Mouse (Mus musculus): ENCODE data around the gene Lcn12. TPM values are rescaled to one million over a fixed set of nuclear protein-coding genes. Genes with fewer than 3 reads are reported as not detected.
A peak's percentile ranks its signal among the peaks of the same experiment; 100 is the strongest.

Lcn12 gene
- polyA plus RNA-seq, 1 experiment from 2014 or later, result not detected

DNA sequence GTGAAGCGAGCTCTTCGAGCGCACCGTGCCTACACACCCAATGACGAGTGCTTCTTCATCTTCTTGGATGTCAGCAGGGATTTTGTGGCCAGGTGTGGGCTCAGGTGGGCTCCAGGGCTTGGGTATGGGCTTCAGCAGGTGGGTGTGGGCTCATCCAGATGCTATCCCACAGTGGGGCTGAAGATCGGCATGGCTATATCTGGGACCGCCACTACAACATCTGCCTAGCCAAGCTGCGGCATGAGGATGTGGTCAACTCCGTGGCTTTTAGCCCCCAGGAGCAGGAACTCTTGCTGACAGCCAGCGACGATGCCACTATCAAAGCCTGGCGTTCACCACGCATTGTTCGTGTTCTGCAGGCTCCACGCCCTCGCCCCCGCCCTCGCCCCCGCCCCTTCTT, 10.8 kb upstream of the Lcn12 start:
- H3K4me1 ChIP-seq (replicated peaks), result peaks cover 19% of the 10 kb centered on the region
- 93% methylated on average over 19 of the region's 19 CpGs for WGBS
- peaks cover 47% of the 10 kb centered on the region for H3K36me3 ChIP-seq
- H3K9me3 ChIP-seq, result no peaks in the 10 kb centered on the region
- H3K9ac ChIP-seq, result no peak overlapping the region
- H3K27me3 ChIP-seq, result no peaks in the 10 kb centered on the region
- H3K4me2 ChIP-seq, result no peak overlapping the region
- H3K27ac ChIP-seq, result no peak overlapping the region
- no peak overlapping the region for H3K4me3 ChIP-seq
- no peak for ATAC-seq (ENCODE audit: low FRiP score)

DNA sequence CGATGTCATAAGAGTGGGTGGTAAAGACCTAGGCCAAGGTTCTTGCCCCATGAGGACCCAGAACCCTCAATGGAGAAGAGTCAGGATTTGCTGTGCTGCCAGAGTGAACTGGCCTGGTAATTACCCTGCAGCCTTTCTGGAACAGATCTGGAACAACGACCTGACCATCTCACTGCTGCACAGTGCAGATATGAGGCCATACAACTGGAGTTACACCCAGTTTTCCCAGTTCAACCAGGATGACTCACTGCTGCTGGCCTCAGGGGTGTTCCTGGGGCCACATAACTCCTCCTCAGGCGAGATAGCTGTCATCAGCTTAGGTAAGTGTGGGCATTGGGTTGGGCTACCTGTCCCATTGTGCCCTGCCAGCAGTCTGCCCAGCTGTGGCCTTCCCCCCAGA, 9.0 kb upstream of the Lcn12 start:
- 95% methylated on average over 3 of the region's 3 CpGs for WGBS
- no peak for ATAC-seq (ENCODE audit: low FRiP score)

DNA sequence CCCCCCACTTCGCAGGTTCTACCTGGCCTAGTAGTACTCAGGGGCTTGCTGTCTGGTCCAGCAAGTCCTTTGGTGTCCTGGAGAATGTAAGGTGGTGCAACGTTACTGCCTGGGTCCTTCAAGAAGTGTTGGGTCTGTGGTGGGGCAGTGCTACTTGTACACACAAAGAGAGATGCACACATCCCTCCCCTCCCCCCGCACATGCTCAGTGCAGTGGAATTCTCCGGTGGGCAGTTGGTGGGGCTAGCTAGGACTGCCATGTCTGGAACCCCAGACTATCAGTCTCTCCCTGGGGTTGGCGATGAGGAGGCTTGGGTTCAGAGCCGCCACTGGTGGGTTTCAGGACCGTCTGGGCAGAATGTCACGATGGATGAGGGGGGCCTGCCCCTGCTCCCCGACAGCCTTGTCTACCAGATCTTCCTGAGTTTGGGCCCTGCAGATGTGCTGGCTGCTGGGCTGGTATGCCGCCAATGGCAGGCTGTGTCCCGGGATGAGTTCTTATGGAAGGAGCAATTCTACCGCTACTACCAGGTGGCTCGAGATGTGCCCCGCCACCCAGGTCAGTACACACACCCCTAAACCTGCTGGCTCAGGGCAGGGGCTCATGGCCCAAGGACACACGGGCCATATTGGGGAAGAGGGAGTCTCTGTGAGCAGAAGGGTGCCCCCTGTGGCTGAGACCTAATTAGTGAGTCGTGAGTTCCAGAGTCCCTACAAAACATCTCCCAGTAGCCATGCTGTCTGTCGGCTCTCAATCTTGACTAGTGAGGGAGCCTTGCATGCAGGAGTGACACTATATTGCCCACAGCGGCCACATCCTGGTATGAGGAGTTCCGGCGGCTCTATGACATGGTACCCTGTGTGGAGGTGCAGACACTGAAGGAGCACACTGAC, 8.1 kb upstream of the Lcn12 start, which contains the start of gene C8g:
TSS of gene C8g (minus strand) at position 127 of the 894 bp plus-strand sequence.
- H3K4me1 ChIP-seq (replicated peaks), result peaks cover 19% of the 10 kb centered on the region
- H3K4me3 ChIP-seq, result peak within 1 kb of the TSS; percentile 90
- H3K36me3 ChIP-seq, result peaks cover 45% of the 10 kb centered on the region
- H3K27ac ChIP-seq, result peak within 1 kb of the TSS; percentile 89
- H3K27me3 ChIP-seq, result no peaks in the 10 kb centered on the region
- peak; percentile 2; the same call in 1 of the 2 replicates for ATAC-seq (ENCODE audit: low FRiP score)
- no peaks in the 10 kb centered on the region for H3K9me3 ChIP-seq
- WGBS, result 75% methylated on average over 20 of the region's 20 CpGs
- peak within 1 kb of the TSS; percentile 100 for H3K4me2 ChIP-seq
- H3K9ac ChIP-seq, result peak within 1 kb of the TSS; percentile 98

More for the DNA sequence above, 9.0 kb upstream of the Lcn12 start:
- no peak overlapping the region for H3K4me2 ChIP-seq
- no peaks in the 10 kb centered on the region for H3K27me3 ChIP-seq
- peaks cover 47% of the 10 kb centered on the region for H3K36me3 ChIP-seq
- H3K27ac ChIP-seq, result no peak overlapping the region
- no peaks in the 10 kb centered on the region for H3K9me3 ChIP-seq
- no peak overlapping the region for H3K4me3 ChIP-seq
- no peak overlapping the region; the same call in 1 of the 2 replicates for H3K9ac ChIP-seq
- peaks cover 19% of the 10 kb centered on the region for H3K4me1 ChIP-seq (replicated peaks)

DNA sequence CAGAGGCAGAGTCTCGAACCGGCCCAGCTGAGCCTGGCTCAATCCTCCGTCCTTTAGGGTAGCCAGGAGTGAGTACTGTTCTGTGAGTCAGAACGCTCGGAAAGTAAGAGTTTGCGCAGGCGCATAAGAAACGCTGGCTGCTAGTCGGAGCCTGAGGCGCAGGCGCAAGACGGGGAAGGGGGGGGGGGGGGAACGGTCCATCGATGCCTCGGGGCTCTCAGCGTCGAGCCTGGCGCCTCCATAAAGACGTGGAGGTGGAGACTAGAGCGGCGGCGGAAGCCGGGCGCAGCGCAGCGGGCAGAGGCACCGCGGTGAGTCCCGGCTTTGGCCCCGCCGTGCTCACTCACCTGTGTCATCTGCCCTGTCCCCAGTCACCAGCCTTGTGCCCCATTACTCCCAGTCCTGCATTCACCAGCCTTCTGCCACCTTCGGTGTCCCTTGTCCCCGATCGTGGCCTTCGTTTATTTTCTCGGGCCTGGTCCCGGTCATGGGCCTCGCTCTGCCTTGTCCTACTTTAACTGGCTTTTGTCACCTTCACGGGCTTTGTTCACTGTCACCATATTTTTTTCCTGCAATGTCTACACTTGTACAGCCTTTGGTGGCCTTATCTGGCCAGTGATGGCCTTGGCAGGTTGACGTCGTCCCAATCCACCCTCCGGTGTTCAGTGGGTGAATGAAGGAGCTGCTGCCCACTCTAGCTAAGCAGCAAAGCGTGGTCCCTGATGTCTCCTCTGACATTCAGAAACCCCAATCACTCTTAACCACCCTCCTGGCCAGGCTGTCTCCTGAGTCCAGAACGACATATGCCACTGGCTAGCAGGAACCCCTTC, 7.1 kb upstream of the Lcn12 start, which contains the start of gene Fbxw5:
TSS of gene Fbxw5 (plus strand) at position 175 of the 830 bp plus-strand sequence.
- H3K27me3 ChIP-seq, result no peaks in the 10 kb centered on the region
- peak within 1 kb of the TSS; percentile 90 for H3K4me3 ChIP-seq
- H3K4me2 ChIP-seq, result peak within 1 kb of the TSS; percentile 100
- H3K36me3 ChIP-seq, result peaks cover 34% of the 10 kb centered on the region
- H3K4me1 ChIP-seq (replicated peaks), result peaks cover 19% of the 10 kb centered on the region
- ATAC-seq (ENCODE audit: low FRiP score), result peak; percentile 86
- H3K9ac ChIP-seq, result peak within 1 kb of the TSS; percentile 98
- no peaks in the 10 kb centered on the region for H3K9me3 ChIP-seq
- WGBS, result 2% methylated on average over 34 of the region's 44 CpGs
- peak within 1 kb of the TSS; percentile 89 for H3K27ac ChIP-seq

DNA sequence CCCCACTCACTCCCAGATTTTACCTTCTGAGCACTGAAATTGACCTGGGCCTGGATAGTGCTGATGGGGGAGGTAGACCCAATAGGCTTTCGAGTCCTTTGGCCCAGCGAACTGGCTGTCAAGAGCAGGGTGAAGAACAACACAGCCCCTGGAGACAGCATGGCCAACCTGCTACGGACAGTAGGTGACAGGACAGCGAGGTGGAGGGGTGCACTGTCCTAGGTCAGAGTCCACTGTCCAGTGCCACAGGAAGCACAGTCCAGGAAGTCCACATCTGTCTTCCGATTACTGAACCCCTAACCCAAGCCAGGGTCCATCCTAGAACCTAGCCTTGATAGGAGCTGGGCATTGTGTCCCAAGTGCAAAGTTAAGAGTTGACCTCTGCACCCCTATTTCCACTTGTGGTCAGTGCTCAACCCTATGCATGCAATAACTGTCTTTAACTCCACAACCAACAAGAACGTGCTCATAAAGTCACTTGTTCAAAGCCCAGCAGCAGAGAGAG, 6.4 kb upstream of the Lcn12 start:
- ATAC-seq (ENCODE audit: low FRiP score), result peak; percentile 53
- H3K4me2 ChIP-seq, result peak overlapping the region; percentile 100
- peak overlapping the region; percentile 66; the same call in 1 of the 2 replicates for H3K9ac ChIP-seq
- no peaks in the 10 kb centered on the region for H3K9me3 ChIP-seq
- no peaks in the 10 kb centered on the region for H3K27me3 ChIP-seq
- H3K36me3 ChIP-seq, result peaks cover 28% of the 10 kb centered on the region
- peaks cover 19% of the 10 kb centered on the region for H3K4me1 ChIP-seq (replicated peaks)
- peak overlapping the region; percentile 90 for H3K4me3 ChIP-seq
- peak overlapping the region; percentile 73 for H3K27ac ChIP-seq
- WGBS, result 70% methylated on average over 6 of the region's 6 CpGs

DNA sequence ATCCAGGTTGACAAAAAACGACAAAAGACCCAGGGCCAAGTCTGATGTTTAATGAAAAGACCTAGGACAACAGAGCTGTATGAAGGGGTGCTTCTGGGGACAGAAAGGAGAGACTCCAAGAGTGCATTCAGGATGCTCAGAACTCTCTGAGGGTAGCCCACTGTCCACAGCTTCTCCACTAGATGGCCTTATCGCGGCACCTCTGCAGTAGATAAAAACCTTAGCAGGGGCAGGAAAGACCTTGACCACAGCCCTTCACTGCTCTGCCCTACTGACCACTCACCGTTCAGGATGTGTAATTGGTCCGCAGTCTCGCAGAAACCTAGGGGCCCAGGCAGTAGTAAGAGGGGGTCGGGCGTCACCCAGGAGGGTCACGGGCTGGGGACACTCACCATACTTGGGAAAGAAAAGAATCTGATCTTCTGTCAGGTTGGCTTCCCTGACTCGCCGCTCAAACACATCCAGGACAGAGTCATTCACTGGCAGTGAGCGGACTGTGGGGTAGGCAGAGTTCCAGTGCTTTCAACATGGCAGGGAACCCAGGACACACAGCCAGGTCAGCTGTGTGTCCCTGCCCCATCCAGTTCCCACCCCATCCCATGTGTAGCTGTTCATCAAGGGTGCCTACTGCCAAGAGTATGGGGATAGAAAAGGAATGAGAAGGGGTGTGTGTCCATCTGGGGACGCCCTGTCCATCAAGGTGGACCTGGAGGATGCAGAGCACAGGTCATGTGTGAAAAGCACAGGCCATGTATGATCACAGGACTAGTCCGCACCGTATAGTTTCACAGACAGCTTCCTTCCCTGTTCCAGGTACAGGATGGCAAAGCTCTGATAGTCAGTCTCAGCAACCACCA, 5.1 kb upstream of the Lcn12 start:
- H3K4me3 ChIP-seq, result no peak overlapping the region
- ATAC-seq (ENCODE audit: low FRiP score), result no peak
- H3K9ac ChIP-seq, result no peak overlapping the region
- no peak overlapping the region for H3K27ac ChIP-seq
- peaks cover 19% of the 10 kb centered on the region for H3K4me1 ChIP-seq (replicated peaks)
- peaks cover 15% of the 10 kb centered on the region for H3K36me3 ChIP-seq
- H3K27me3 ChIP-seq, result no peaks in the 10 kb centered on the region
- H3K9me3 ChIP-seq, result no peaks in the 10 kb centered on the region
- H3K4me2 ChIP-seq, result no peak overlapping the region
- 74% methylated on average over 15 of the region's 15 CpGs for WGBS

DNA sequence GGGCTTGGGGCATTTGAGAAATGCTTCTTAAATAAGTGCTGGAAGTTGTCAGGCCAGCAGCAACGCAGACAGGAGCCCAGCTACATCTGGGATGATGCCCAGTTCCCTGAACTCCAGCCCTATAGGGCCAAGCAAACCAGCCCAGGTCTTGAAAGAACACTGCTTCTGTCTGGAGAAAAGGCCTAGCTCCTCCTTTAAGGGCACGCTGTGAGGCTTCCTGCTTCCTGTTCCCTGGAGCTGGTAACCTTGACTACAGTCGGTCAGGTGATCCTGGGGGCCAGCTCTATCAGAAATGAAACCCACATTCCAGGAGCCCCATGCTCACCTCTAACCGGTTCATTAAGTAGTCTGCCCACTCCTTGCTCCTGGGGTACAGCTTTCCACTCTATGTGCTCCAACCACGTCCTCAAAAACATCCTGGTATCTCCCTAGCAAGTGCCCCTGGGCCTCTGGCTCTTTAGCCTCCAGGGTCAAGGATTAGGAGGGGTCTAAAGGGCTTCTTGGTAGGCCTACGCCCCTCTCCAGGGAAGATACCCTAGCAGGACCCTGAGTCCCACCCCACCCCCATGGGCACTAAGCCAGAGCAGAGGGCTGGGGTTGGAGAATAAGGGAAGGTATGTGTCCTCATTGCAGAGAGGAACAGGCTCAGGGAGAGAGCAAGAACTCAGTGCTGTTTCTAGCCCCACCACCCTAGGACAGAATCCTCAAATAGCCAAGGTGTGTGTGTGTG, 4.3 kb upstream of the Lcn12 start:
- Histone ChIP-seq H3K9me3 (no peaks in the 10 kb centered on the region), H3K27ac (peak overlapping the region; percentile 58), H3K4me1 (replicated peaks) (peaks cover 19% of the 10 kb centered on the region), H3K27me3 (no peaks in the 10 kb centered on the region), H3K36me3 (peaks cover 7% of the 10 kb centered on the region), H3K9ac (no peak overlapping the region), H3K4me3 (no peak overlapping the region), H3K4me2 (no peak overlapping the region)
- no peak for ATAC-seq (ENCODE audit: low FRiP score)
- 52% methylated on average over 6 of the region's 6 CpGs for WGBS

DNA sequence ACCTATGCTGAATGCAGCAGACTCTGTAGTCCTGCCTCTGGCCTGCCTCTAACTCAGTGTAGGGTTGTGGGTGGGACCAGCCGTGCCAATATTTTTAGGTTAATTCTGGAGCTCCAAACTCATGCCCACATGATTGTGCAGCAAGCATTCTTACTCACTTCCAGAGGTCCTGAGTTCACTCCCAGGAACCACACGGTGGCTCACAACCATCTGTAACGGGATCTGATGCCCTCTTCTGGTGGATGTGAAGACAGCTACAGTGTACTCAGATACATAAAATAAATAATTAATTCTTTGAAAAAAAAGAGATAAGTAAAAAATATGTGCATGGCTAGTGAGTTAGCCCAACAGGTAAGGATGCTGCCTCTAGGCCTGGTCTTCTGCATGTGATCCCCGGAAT, 2.8 kb upstream of the Lcn12 start:
- H3K4me1 ChIP-seq (replicated peaks), result peaks cover 8% of the 10 kb centered on the region
- no peak overlapping the region for H3K4me2 ChIP-seq
- no peak overlapping the region for H3K27ac ChIP-seq
- no peak overlapping the region for H3K9ac ChIP-seq
- 44% methylated on average over 4 of the region's 4 CpGs for WGBS
- no peak overlapping the region for H3K4me3 ChIP-seq
- ATAC-seq (ENCODE audit: low FRiP score), result no peak
- H3K9me3 ChIP-seq, result no peaks in the 10 kb centered on the region
- no peaks in the 10 kb centered on the region for H3K36me3 ChIP-seq
- no peaks in the 10 kb centered on the region for H3K27me3 ChIP-seq

DNA sequence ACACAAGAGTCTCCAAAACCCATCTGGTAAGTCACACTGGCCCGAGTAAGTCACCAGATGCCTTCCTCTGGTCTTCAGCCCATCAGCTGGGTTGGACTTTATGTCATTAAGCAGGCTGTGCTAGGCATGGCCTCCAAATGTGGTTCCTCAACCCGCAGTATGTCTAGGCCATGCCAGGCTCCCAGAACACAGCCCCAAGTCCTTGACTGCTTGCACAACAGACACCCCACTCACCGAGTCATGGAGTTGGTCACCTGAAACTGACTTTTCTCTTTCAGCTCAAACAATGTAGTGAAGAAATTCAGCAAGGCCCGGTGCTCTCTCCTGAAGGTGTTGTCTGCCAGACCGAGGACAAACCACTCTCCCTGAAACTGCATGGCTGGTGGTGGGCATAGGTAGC, 723 bp downstream of the Lcn12 start:
- no peak overlapping the region for H3K9ac ChIP-seq
- H3K27me3 ChIP-seq, result 0 out of 2 replicates have a peak, but pooled peaks cover 9% of the 10 kb centered on the region
- H3K27ac ChIP-seq, result no peak overlapping the region
- H3K9me3 ChIP-seq, result no peaks in the 10 kb centered on the region
- no peaks in the 10 kb centered on the region for H3K36me3 ChIP-seq
- no peak overlapping the region for H3K4me3 ChIP-seq
- no peak overlapping the region for H3K4me2 ChIP-seq
- 94% methylated on average over 5 of the region's 5 CpGs for WGBS
- ATAC-seq (ENCODE audit: low FRiP score), result no peak
- no peaks in the 10 kb centered on the region for H3K4me1 ChIP-seq (replicated peaks)

DNA sequence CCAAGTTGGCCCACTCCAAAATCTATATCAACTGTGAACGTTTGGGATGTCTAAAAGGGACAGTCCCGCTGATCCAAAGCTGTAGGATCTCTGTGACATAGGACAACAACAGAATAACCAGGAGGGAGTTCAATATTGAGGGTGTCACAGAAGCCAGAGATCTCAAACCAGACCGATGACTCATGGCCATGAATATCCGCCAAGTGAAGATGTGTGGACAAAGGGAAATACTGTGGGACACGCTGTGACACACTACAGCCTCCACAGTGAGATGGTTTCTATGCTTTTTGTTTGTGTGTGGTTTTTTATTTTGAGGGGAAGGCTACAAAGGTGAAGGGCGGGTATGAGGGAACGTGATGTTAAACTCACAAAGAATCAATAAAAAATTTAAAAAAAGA, 5.0 kb downstream of the Lcn12 start:
- H3K9ac ChIP-seq, result no peak overlapping the region
- no peaks in the 10 kb centered on the region for H3K9me3 ChIP-seq
- no peak for ATAC-seq (ENCODE audit: low FRiP score)
- H3K4me3 ChIP-seq, result no peak overlapping the region
- H3K4me1 ChIP-seq (replicated peaks), result no peaks in the 10 kb centered on the region
- no peak overlapping the region for H3K4me2 ChIP-seq
- 80% methylated on average over 7 of the region's 7 CpGs for WGBS
- H3K27ac ChIP-seq, result no peak overlapping the region
- H3K36me3 ChIP-seq, result no peaks in the 10 kb centered on the region
- H3K27me3 ChIP-seq, result 0 out of 2 replicates have a peak, but pooled peaks cover 17% of the 10 kb centered on the region
